Mouse (Mus musculus) ES-E14 (cell line): ENCODE data around the gene Pgk2.

ENCODE experiments used
- CHD2 ChIP-seq: IDR thresholded peaks from 2 replicates; pipeline ENCODE4 v1.6.1; 2014; ENCODE audit warnings: mild to moderate bottlenecking, low read depth, low read length, inconsistent platforms
- HCFC1 ChIP-seq: IDR thresholded peaks from 2 replicates; pipeline ENCODE4 v1.6.1; 2012; ENCODE audit warnings: low read length, inconsistent platforms, borderline replicate concordance; ENCODE audit not compliant: insufficient read depth
- MAFK ChIP-seq: IDR thresholded peaks from 2 replicates; pipeline ENCODE4 v1.6.1; 2014; ENCODE audit warnings: mild to moderate bottlenecking, low read depth, low read length, inconsistent platforms; ENCODE audit not compliant: insufficient read depth
- ZC3H11A ChIP-seq: IDR thresholded peaks from 2 replicates; pipeline ENCODE4 v1.6.1; 2012; ENCODE audit warnings: low read depth, mild to moderate bottlenecking, inconsistent platforms, low read length, borderline replicate concordance
- ZNF384 ChIP-seq: IDR thresholded peaks from 2 replicates; pipeline ENCODE4 v1.6.1; 2012; ENCODE audit warnings: low read depth, low read length, inconsistent platforms

DNA sequence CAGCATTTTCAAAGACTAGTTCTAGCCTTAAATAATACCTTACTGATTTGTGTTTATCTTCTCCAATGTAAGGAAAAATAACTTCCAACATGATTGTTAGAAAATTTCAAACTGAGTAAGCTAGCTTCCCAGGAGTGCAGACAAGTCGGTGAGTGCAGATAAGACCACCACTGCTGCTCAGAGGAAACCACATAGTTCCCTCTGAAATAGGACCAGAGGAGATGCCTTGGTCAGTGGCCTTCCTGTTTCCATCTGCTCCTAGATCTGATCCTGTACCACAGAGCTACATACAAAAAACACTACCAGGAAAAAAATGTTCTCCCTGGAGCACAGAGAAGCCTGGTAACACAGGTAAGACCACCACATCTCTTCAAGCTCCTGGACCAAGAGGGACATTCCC lies 44.0 kb upstream of the Pgk2 start:
- TF ChIP-seq ZNF384 (no peak), ZC3H11A (no peak), HCFC1 (no peak), CHD2 (no peak), MAFK (no peak)
